Mouse (Mus musculus): Measurements from ENCODE around the gene Cbln4.

GRCm38 (mm10) chr2:172006726-172007125 lies 36.5 kb downstream of the Cbln4 start:
- TF ChIP-seq CTCF (conservative IDR thresholded peaks at IDR 0.05; ENCODE audit: low read length) = no peak
- no peak for TF ChIP-seq NANOG (IDR thresholded peaks at IDR 0.05; ENCODE audit: borderline replicate concordance, low read length)

Measured in E14TG2a.4 (cell line).